ENCODE assay signal across 8 mouse cellular contexts in the genomic region with DNA sequence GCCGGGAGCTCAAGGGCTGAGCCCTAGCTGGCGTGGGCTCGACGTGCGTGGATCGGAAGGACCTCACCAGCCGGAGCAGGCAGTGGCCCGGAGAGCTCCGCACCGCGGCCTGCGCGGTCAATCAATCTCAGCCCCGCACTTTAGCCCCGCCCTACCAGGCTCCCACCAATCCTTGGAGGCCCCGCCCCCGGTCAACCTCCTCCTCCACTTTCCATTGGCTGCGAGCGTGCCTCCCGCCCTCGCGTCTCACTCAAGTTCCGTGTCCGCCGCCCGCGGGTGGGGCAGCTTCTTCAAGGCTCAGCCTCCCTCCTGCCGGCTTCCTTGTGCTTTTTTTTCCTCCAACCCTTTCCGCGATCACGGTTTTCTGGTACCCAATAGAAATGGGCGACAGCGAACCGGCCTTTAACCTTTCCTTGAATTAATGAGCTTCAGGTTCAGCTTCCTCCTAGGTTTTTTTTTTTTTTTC. TPM values are rescaled to one million over a fixed set of nuclear protein-coding genes. Genes with fewer than 3 reads are reported as not detected.
A peak's percentile ranks its signal among the peaks of the same experiment; 100 is the strongest.
DNase-seq lines count a peak whose midpoint lies in the region; ATAC-seq and TF ChIP-seq lines count a peak whose summit lies in the region.

No protein-coding gene starts in this region.

- peaks cover 11% of the 10 kb centered on the region for H3K9me3 ChIP-seq in CH12.LX (replicated peaks; ENCODE audit: low read length)
- no peaks in the 10 kb centered on the region for H3K9me3 ChIP-seq in forebrain, embryonic 15.5 days
- no peaks in the 10 kb centered on the region for H3K9me3 ChIP-seq in neural tube, embryonic 14.5 days (ENCODE audit: control insufficient read depth, low read length)

- no peak for TF ChIP-seq EP300 in CH12.LX (IDR thresholded peaks at IDR 0.05; ENCODE audit: low read length)

- in situ Hi-C loops in CH12.LX (cut with MboI; ENCODE audit: low pct_ligation_motif_present, low pct_unique_long_range_greater_than_20kb, low sequenced_read_pairs): no loop called here

- ATAC-seq in cerebellum, adult (ENCODE audit: insufficient number of reproducible peaks, low FRiP score, low TSS enrichment): peak; percentile 91
- peak; percentile 94 for ATAC-seq in forebrain, embryonic 15.5 days (replicated peaks)
- ATAC-seq in neural tube, embryonic 14.5 days (ENCODE audit: low read depth): peak; percentile 91

- H3K4me1 ChIP-seq in CH12.LX (ENCODE audit: control insufficient read depth in 1 of 2, insufficient read depth in 2 of 2): peaks cover 2 to 33% of the 10 kb centered on the region in 2 experiments; a peak in 3 of 4 replicates
- peaks cover 63% of the 10 kb centered on the region for H3K4me1 ChIP-seq in forebrain, embryonic 15.5 days
- H3K4me1 ChIP-seq in neural tube, embryonic 14.5 days (ENCODE audit: control insufficient read depth, insufficient read depth, low read length): peaks cover 15% of the 10 kb centered on the region; the same call in 1 of the 2 replicates
- peaks cover 23% of the 10 kb centered on the region for H3K4me1 ChIP-seq in testis, adult 2 months (ENCODE audit: control insufficient read depth, insufficient read depth, low read length)

- peak overlapping the region; percentile 79 to 82 (median 80) for H3K4me3 ChIP-seq in CH12.LX (replicated peaks in 1 of 3; ENCODE audit: low read depth in 2 of 3, low read length in 2 of 3, poor library complexity in 1 of 3)
- H3K4me3 ChIP-seq in forebrain, embryonic 15.5 days: peak overlapping the region; percentile 90
- peak overlapping the region; percentile 68 for H3K4me3 ChIP-seq in neural tube, embryonic 14.5 days (ENCODE audit: low read depth, low read length)
- H3K4me3 ChIP-seq in testis, adult 2 months (ENCODE audit: control insufficient read depth, low read depth, low read length): peak overlapping the region; percentile 92

- dilution Hi-C loops in CH12.LX (cut with MboI; ENCODE audit: extremely low pct_ligation_motif_present, extremely low pct_unique_long_range_greater_than_20kb, low sequenced_read_pairs): no loop called here

- H3K4me2 ChIP-seq in CH12.LX (ENCODE audit: insufficient read depth, low read depth, poor library complexity, severe bottlenecking): peak overlapping the region; percentile 29
- H3K4me2 ChIP-seq in forebrain, embryonic 15.5 days (replicated peaks): peak overlapping the region; percentile 91
- peak overlapping the region; percentile 90 for H3K4me2 ChIP-seq in neural tube, embryonic 14.5 days (ENCODE audit: low read depth, low read length)

- TF ChIP-seq RAD21 in CH12.LX (IDR thresholded peaks at IDR 0.05; ENCODE audit: low read depth, low read length): no peak

- no peaks in the 10 kb centered on the region for H3K27me3 ChIP-seq in CH12.LX (replicated peaks)
- no peaks in the 10 kb centered on the region for H3K27me3 ChIP-seq in forebrain, embryonic 15.5 days
- H3K27me3 ChIP-seq in neural tube, embryonic 14.5 days (ENCODE audit: control insufficient read depth, insufficient read depth, low read length): no peaks in the 10 kb centered on the region
- peaks cover 4% of the 10 kb centered on the region for H3K27me3 ChIP-seq in testis, adult 2 months (ENCODE audit: control insufficient read depth, insufficient read depth, low read length)

- under 1% methylated on average over 27 of the region's 34 CpGs for WGBS in forebrain, embryonic 15.5 days
- under 1% methylated on average over 24 of the region's 34 CpGs for WGBS in neural tube, embryonic 14.5 days

- intact Hi-C loops in heart, postnatal 25 days (cut with DNase I): loop anchor here (10.0 kb wide), 1 partner anchor 122 kb away; a partner anchor contains a TSS

- H3K36me3 ChIP-seq in CH12.LX (replicated peaks in 1 of 2; ENCODE audit: control insufficient read depth in 1 of 2, insufficient read depth in 1 of 2, low read length in 1 of 2): peaks cover 0 to 16% of the 10 kb centered on the region in 2 experiments
- no peaks in the 10 kb centered on the region for H3K36me3 ChIP-seq in forebrain, embryonic 15.5 days
- no peaks in the 10 kb centered on the region for H3K36me3 ChIP-seq in neural tube, embryonic 14.5 days (ENCODE audit: control insufficient read depth, insufficient read depth, low read length)
- no peaks in the 10 kb centered on the region for H3K36me3 ChIP-seq in testis, adult 2 months (ENCODE audit: control insufficient read depth, insufficient read depth, low read length)

- H3K79me2 ChIP-seq in CH12.LX (replicated peaks; ENCODE audit: control insufficient read depth, extremely low read depth, insufficient read depth, poor library complexity, severe bottlenecking): peaks cover 20% of the 10 kb centered on the region

- H3K27ac ChIP-seq in CH12.LX (ENCODE audit: insufficient read depth, low read depth): peak overlapping the region; percentile 7
- H3K27ac ChIP-seq in forebrain, embryonic 15.5 days (replicated peaks): peak overlapping the region; percentile 95
- peak overlapping the region; percentile 93 for H3K27ac ChIP-seq in neural tube, embryonic 14.5 days (ENCODE audit: low read depth, low read length)
- H3K27ac ChIP-seq in testis, adult 2 months (ENCODE audit: control insufficient read depth, insufficient read depth, low read depth, low read length): peak overlapping the region; percentile 83

- peak; percentile 94 for TF ChIP-seq POLR2A in CH12.LX (IDR thresholded peaks at IDR 0.05; ENCODE audit: low read depth, low read length)
- TF ChIP-seq POLR2A in testis, adult 2 months (IDR thresholded peaks at IDR 0.05; ENCODE audit: control insufficient read depth, low read depth, low read length): peak; percentile 85

- peak overlapping the region; percentile 72 for H3K9ac ChIP-seq in CH12.LX (ENCODE audit: insufficient read depth, low read depth)
- H3K9ac ChIP-seq in forebrain, embryonic 15.5 days (replicated peaks): peak overlapping the region; percentile 94
- H3K9ac ChIP-seq in neural tube, embryonic 14.5 days (replicated peaks; ENCODE audit: low read depth, low read length): peak overlapping the region; percentile 89

- TF ChIP-seq CTCF in CH12.LX (conservative IDR thresholded peaks at IDR 0.05 in 1 of 2, IDR thresholded peaks at IDR 0.05 in 1 of 2; ENCODE audit: low read depth in 2 of 2, low read length in 2 of 2): no peak
- TF ChIP-seq CTCF in testis, adult 2 months (IDR thresholded peaks at IDR 0.05; ENCODE audit: control insufficient read depth, insufficient read depth, insufficient replicate concordance, low read depth, low read length): no peak

- peak; percentile 97 for DNase-seq in CH12.LX (ENCODE audit: extremely low read depth)
- peak; percentile 99 for DNase-seq in heart, postnatal 25 days (ENCODE audit: low spot score)
- peak; percentile 98 to 99 for DNase-seq in layer of hippocampus, adult 18-20 months (ENCODE audit: low spot score in 2 of 2)
- DNase-seq in lung, adult 18-20 months: peak; percentile 100

TF ChIP-seq in CH12.LX, 34 proteins besides CTCF, POLR2A, EP300 and RAD21 (continues in another document):
- no peak for TF ChIP-seq MEF2A (IDR thresholded peaks at IDR 0.05; ENCODE audit: borderline replicate concordance, low read depth, low read length)
- TF ChIP-seq MXI1 (IDR thresholded peaks at IDR 0.05; ENCODE audit: low read depth, low read length): peak; percentile 39; the same call in 1 of the 2 replicates
- peak; percentile 12; the same call in 1 of the 2 replicates for TF ChIP-seq MAX (IDR thresholded peaks at IDR 0.05; ENCODE audit: low read length)
- TF ChIP-seq ZC3H11A (IDR thresholded peaks at IDR 0.05; ENCODE audit: low read depth, low read length): no peak
- no peak for TF ChIP-seq GABPA (IDR thresholded peaks at IDR 0.05; ENCODE audit: insufficient replicate concordance, low read depth, low read length)
- TF ChIP-seq CHD1 (IDR thresholded peaks at IDR 0.05; ENCODE audit: low read depth, low read length): no peak
- TF ChIP-seq MAZ (IDR thresholded peaks at IDR 0.05; ENCODE audit: low read depth, low read length): peak; percentile 83; the same call in 1 of the 2 replicates
- no peak for TF ChIP-seq PAX5 (IDR thresholded peaks at IDR 0.05; ENCODE audit: low read length)
- TF ChIP-seq IRF4 (IDR thresholded peaks at IDR 0.05; ENCODE audit: low read depth, low read length): no peak
- TF ChIP-seq UBTF (IDR thresholded peaks at IDR 0.05; ENCODE audit: low read depth, low read length): no peak
- peak; percentile 71 for TF ChIP-seq HCFC1 (IDR thresholded peaks at IDR 0.05; ENCODE audit: low read depth, low read length)
- peak; percentile 68; the same call in 1 of the 2 replicates for TF ChIP-seq ZMIZ1 (IDR thresholded peaks at IDR 0.05; ENCODE audit: low read depth, low read length)
- no peak for TF ChIP-seq TBP (conservative IDR thresholded peaks at IDR 0.05; ENCODE audit: low read depth, low read length)
- no peak for TF ChIP-seq SMC3 (IDR thresholded peaks at IDR 0.05; ENCODE audit: low read depth, low read length)
- TF ChIP-seq ETS1 (conservative IDR thresholded peaks at IDR 0.05; ENCODE audit: low read depth, low read length): no peak
- TF ChIP-seq USF2 (conservative IDR thresholded peaks at IDR 0.05; ENCODE audit: low read depth, low read length): no peak
- no peak for TF ChIP-seq E2F4 (IDR thresholded peaks at IDR 0.05; ENCODE audit: insufficient replicate concordance, low read depth, low read length)
- TF ChIP-seq CHD2 (IDR thresholded peaks at IDR 0.05; ENCODE audit: low read length): peak; percentile 64
- TF ChIP-seq SIN3A (IDR thresholded peaks at IDR 0.05; ENCODE audit: low read length): peak; percentile 50; the same call in 1 of the 2 replicates
- peak; percentile 89 for TF ChIP-seq ELF1 (IDR thresholded peaks at IDR 0.05; ENCODE audit: low read depth, low read length)
- peak; percentile 88 for TF ChIP-seq ZNF384 (IDR thresholded peaks at IDR 0.05; ENCODE audit: low read depth, low read length)
- no peak for TF ChIP-seq BHLHE40 (IDR thresholded peaks at IDR 0.05; ENCODE audit: low read depth, low read length)
- no peak for TF ChIP-seq ZKSCAN1 (IDR thresholded peaks at IDR 0.05; ENCODE audit: borderline replicate concordance, low read depth, low read length)
- TF ChIP-seq JUND (conservative IDR thresholded peaks at IDR 0.05; ENCODE audit: low read depth, low read length): no peak
- no peak for TF ChIP-seq KAT2A (IDR thresholded peaks at IDR 0.05; ENCODE audit: insufficient replicate concordance, low read length)
- no peak for TF ChIP-seq RCOR1 (conservative IDR thresholded peaks at IDR 0.05; ENCODE audit: low read depth, low read length)

RNA-seq across cellular contexts. Expression of a gene that starts 4.4 kb away (rescaled TPM):
- 2.3 and 2.8 TPM in 2 replicates for total RNA-seq in CH12.LX (2012; rRNA removed)
- total RNA-seq in CH12.LX (2014; rRNA removed): 1.7 and 2.3 TPM in 2 replicates
- polyA plus RNA-seq in CH12.LX (2012; ENCODE audit: insufficient read length, low read depth): 2.6 and 3.0 TPM in 2 replicates
- polyA plus RNA-seq in forebrain, embryonic 15.5 days (2015; fragmentation: Nextera tagmentation; extraction: Ambion mirVana): 48.2 and 51.9 TPM in 2 replicates
- 10 to 100 TPM; 21.4 to 30.0 TPM for total RNA-seq in heart, postnatal 25 days (2021)
- total RNA-seq in layer of hippocampus, adult 18-20 months (2021): 10 to 100 TPM; 83.6 to 84.4 TPM
- polyA plus RNA-seq in neural tube, embryonic 14.5 days (2014; fragmentation: Nextera tagmentation; extraction: Ambion mirVana): 63.7 and 84.8 TPM in 2 replicates
- 3.4 and 4.6 TPM in 2 replicates for polyA plus RNA-seq in testis, adult 2 months (2012; rRNA removed)

Comparison
In these comparisons a context has a peak if more than half of its experiments do, and no peak if none do; other contexts are left out.
1. Peak in every context shown above with its lines: DNase-seq, ATAC-seq, H3K4me3 ChIP-seq and H3K27ac ChIP-seq.
2. H3K27ac ChIP-seq: peak in every context shown above with its lines; median percentile 95 in forebrain, embryonic 15.5 days; 93 in neural tube, embryonic 14.5 days; 83 in testis, adult 2 months; 7 in CH12.LX.
3. H3K4me2 ChIP-seq: peak in every context shown above with its lines; median percentile 91 in forebrain, embryonic 15.5 days; 90 in neural tube, embryonic 14.5 days; 29 in CH12.LX.